Mouse (Mus musculus): ENCODE data around the gene Lrp10. TPM values are rescaled to one million over a fixed set of nuclear protein-coding genes. Genes with fewer than 3 reads are reported as not detected.
A peak's percentile ranks its signal among the peaks of the same experiment; 100 is the strongest.

Lrp10 gene
- total RNA-seq, 2 experiments from 2014 or later = 28.5 to 30.3 TPM

DNA sequence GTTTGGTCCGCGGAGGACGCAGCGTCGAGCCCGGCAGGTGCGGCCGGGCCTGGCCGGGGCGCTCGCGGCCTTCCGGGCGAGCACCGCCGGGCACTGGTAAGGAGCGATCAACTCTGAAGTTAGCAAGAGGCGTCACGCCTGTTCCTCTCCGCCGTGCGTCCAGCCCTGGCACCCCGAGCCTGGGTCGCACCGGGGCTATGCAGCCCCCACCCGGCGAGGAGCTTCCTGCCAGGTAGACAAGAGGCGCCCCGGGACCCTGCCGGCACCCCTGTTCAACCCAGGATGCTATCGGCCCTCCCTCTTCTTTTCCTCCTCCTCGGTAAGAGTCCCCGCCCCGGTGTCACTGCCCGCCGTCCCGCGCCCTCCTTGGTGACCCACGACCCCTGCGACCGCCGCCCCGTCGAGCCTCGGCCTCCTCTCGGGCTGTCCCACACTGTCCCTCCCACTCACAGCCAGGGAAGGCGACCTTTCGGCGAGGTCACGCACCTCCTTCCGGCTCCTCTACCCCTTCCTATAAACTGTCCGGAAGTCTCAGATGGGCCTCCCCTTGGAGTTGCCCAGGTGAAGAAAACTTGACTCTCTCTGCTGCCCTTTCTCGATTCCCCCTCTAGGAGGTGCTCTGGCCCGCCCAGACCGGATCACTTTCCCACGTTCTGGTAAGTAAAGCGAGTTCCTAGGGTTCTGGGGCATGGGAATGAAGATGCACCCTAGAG lies 512 bp downstream of the Lrp10 start:
- peak; percentile 24 to 53 for DNase-seq (ENCODE audit: low spot score in 2 of 2)
- Histone ChIP-seq H3K27ac (peak overlapping the region; percentile 87), H3K4me3 (peak overlapping the region; percentile 92)
- peak; percentile 80 for TF ChIP-seq CTCF (conservative IDR thresholded peaks at IDR 0.05)

DNA sequence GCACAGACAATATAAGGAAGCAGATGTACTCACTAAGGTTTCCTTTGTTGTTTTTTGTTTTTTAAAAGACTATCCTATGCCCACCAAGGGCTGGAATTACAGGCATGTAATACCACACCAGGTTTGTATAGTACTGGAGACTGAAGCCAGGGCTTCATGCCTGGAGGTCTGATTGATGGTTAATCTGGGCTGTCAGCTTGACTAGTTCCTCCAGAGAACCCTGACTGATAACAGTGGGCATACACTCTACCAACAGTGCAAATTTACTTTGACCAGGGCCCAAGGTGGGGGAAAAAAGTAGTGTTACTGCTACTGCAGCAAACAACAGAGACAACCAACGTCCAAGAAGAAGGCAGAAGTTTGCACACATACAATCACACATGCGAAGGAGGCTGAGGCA lies 7.5 kb downstream of the Lrp10 start:
- H3K4me3 ChIP-seq = no peak overlapping the region
- DNase-seq (ENCODE audit: low spot score in 2 of 2) = no peak
- no peak for TF ChIP-seq CTCF (conservative IDR thresholded peaks at IDR 0.05)
- H3K27ac ChIP-seq = no peak overlapping the region

DNA sequence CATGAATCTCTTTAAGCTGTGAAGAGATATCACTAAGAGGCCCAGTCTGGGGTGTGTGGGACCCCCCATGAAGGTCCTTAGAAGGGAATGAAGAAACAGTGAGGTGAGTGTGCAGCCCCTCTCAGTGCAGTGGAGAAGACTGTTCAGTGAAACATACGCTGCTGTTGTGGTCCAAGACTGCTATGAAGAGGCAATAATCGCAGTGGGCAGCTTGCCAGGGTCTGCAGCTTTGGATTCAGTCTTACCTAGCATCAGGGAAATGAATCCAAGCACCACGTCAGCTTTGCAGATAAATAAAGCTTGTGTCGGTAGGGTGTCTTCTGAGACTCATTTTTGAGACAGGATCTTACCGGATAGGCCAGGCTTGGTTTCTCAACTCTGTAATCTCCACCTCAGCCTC lies 8.7 kb downstream of the Lrp10 start:
- no peak for DNase-seq (ENCODE audit: low spot score in 2 of 2)
- no peak for TF ChIP-seq CTCF (conservative IDR thresholded peaks at IDR 0.05)
- no peak overlapping the region for H3K4me3 ChIP-seq
- no peak overlapping the region for H3K27ac ChIP-seq

DNA sequence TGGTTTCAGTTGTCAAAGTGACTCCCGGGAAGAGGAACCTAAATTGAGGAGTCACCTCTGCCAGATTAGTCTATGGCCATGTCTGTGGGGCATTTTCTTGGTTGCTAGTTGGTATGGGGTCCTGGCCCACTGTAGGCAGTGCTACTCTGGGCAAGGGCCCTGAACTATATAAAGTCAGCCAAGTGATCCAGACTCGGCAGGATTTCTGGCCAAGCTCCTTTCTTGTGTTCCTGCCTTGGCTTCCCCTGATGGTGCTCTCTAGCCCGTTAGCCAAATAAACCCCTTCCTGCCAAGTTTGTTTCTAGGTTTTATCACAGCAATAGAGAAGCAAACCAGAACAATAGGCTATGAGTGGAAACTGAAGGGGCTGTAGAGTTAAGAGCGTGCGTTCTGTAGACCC lies 10.8 kb downstream of the Lrp10 start:
- no peak for DNase-seq (ENCODE audit: low spot score in 2 of 2)
- H3K4me3 ChIP-seq = no peak overlapping the region
- H3K27ac ChIP-seq = no peak overlapping the region
- TF ChIP-seq CTCF (conservative IDR thresholded peaks at IDR 0.05) = no peak

DNA sequence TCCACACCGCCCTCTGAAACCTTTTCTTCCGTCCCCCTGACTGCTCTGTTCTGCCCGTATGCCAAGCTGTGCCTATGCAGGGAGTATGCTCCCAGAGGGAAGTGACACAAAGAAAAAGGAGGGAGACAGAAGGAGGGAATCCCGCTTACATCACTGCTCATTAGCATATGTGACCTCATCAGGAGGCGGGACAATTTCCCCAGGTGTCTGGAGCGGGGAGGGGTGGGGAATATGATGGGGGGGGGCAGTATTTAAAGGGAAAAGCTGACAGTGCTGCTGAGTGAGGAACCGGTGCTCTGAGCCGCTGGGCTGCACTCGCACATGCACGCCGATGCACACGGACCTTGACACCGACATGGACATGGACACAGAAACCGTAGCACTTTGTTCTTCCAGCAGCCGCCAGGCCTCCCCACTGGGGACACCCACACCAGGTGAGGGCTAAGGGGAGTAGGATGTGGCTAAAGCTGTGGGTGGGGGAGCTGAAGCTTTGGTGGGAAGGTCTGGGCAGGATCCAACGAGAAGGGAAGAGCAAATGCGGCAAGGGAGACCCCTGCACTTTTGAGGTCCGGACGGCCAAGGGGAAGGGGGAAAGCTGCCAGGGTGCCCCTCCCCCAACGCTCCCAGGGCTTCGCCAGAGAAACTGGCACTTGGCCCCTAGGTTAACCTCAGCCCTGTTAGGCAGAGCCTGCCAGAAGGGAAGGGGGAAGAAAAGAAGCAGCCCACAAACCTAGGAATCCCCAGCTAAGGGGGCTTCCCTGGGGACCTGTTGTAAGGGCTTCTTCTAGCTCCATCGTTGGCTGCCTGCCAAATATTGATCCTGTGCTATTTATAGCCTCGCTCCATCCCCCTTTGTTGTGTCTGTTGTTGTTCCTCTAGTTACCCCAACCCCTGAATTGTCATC lies 12.3 kb downstream of the Lrp10 start, which contains the start of gene Rem2:
Rem2 (plus strand) TSS at position 160 of the 904 bp plus-strand sequence.
- peak within 1 kb of the TSS; percentile 67 for H3K4me3 ChIP-seq
- peak within 1 kb of the TSS; percentile 80 for H3K27ac ChIP-seq
- no peak for TF ChIP-seq CTCF (conservative IDR thresholded peaks at IDR 0.05)
- peak; percentile 70 to 82 for DNase-seq (ENCODE audit: low spot score in 2 of 2)

DNA sequence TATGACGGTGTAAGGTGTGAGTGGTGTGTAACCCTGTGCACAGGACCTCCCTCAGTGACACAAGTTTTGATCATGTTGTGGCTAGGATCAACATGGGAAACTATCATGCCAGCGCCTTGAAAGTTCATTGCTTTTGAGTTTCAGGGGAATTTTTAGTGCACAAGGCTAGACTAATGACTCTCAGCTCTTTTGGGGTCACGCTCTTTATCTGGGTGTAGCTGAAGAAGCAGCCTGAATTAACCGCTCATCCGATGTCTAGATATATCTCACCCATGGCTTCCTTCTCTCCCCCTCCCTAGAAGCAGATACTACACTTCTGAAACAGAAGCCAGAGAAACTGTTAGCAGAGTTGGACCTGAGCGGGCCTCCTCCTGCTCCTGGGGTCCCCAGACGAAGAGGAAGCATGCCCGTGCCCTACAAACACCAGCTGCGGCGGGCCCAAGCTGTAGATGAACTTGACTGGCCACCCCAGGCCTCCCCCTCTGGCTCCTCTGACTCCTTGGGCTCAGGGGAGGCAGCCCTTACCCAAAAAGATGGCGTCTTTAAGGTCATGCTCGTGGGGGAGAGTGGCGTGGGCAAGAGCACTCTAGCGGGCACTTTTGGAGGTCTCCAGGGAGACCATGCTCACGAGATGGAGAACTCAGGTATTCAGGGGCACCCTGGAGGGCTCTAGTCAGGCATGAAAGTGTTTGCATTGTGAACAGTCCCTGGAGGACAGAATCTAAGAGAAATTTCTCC lies 13.4 kb downstream of the Lrp10 start:
- Histone ChIP-seq H3K27ac (no peak overlapping the region), H3K4me3 (peak overlapping the region; percentile 67; the same call in 1 of the 2 replicates)
- no peak for TF ChIP-seq CTCF (conservative IDR thresholded peaks at IDR 0.05)
- DNase-seq (ENCODE audit: low spot score in 2 of 2) = no peak

DNA sequence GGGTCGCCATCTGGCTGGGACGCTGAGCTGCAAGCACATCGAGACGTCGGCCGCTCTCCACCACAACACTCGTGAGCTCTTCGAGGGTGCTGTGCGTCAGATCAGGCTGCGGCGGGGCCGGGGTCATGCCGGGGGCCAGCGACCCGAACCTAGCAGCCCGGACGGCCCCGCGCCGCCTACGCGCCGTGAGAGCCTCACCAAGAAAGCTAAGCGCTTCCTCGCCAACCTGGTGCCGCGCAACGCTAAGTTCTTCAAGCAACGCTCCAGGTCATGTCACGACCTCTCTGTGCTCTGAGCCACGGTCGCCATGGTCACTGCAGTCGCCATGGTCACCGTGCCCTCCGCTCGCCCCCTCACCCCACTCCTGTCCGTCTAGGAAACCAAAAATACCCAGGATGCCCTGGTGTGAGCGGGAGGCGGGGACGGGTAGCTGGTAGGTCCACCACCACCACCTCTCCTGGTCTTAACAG lies 15.5 kb downstream of the Lrp10 start:
- no peak for DNase-seq (ENCODE audit: low spot score in 2 of 2)

DNA sequence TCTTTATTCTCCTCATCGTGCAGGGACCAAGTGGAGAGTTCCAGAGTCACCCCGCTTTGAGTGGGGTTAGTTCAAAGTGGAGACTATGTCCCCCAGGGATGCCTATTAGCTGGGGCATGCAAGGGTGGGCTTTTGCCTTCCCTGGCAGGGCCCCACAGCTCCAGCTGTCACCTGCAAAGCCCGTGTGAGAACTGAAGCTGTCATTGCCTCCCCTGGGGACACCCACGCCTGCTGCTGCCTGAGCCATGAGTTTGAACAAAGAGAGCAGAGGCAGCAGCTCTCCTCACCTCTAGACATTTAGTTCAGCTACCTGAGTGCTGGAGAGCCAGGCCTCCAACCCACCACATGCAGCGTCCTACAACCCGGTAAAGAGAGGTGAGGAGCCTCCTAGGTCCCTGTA lies 16.7 kb downstream of the Lrp10 start:
- TF ChIP-seq CTCF (conservative IDR thresholded peaks at IDR 0.05) = no peak
- Histone ChIP-seq H3K27ac (peak overlapping the region; percentile 36; the same call in 1 of the 2 replicates), H3K4me3 (no peak overlapping the region)
- DNase-seq (ENCODE audit: low spot score in 2 of 2) = no peak

More for the DNA sequence above, 15.5 kb downstream of the Lrp10 start:
- Histone ChIP-seq H3K4me3 (peak overlapping the region; percentile 30; the same call in 1 of the 2 replicates), H3K27ac (peak overlapping the region; percentile 56; the same call in 1 of the 2 replicates)
- TF ChIP-seq CTCF (conservative IDR thresholded peaks at IDR 0.05) = no peak

DNA sequence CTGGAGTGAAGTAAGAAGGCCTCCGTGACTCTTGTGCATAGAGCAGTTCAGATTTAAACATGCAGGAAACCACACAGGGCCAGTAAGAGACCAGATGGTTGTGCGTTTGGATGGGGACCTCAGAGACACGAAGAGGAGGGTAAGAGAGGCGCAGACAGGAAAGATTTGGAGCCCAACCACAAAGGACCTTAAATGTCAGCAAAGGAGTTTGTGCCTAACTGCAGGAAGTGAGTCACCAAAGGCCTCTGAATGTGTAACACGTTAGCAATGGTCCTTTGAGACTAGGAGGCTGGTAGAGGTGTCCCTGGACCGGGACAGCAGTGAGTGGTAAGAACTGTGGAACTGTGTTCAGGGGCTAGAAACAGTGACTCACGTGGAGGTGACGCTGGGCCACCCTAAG lies 17.5 kb downstream of the Lrp10 start:
- Histone ChIP-seq H3K4me3 (no peak overlapping the region), H3K27ac (peak overlapping the region; percentile 36; the same call in 1 of the 2 replicates)
- no peak for TF ChIP-seq CTCF (conservative IDR thresholded peaks at IDR 0.05)
- no peak for DNase-seq (ENCODE audit: low spot score in 2 of 2)

DNA sequence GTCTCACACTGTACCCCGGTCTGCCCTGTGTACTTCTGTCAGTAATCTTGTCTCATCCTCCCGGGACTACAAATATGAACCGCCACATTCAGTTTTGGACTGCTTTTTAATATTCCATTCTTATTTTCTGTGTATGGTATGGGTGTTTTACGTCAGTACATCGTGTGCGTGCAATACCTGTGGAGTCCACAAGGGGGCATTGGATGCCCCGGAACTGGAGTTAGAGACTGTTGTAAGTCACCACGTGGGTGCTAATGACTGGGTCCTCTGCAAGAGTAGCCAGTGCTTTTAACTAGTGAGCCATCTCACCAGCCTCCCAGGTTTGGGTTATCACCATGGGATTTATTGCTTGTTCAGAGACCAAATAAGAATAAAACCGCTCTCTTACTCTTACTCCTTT lies 18.6 kb downstream of the Lrp10 start:
- H3K4me3 ChIP-seq = no peak overlapping the region
- no peak for DNase-seq (ENCODE audit: low spot score in 2 of 2)
- peak; percentile 82 for TF ChIP-seq CTCF (conservative IDR thresholded peaks at IDR 0.05)
- H3K27ac ChIP-seq = no peak overlapping the region

DNA sequence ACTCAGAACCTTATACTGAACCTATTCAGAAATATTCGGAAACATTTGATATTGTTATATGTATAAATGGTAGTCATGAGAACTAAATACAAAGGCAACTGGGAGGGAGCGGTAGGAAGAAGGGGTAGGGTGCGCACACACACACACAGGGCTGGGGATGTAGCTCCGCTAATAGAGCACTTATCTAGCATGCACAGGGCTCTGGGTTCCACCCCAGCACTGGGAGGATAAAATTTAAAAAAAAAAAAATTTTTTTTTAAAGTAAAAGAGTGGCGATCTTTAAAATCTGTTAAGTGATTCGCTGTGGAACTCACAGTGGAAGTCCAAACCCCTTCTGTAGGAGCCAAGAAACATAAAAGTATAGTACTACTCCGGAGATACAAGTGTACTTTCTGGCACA lies 22.0 kb downstream of the Lrp10 start:
- DNase-seq (ENCODE audit: low spot score in 2 of 2) = no peak
- no peak for TF ChIP-seq CTCF (conservative IDR thresholded peaks at IDR 0.05)
- Histone ChIP-seq H3K4me3 (no peak overlapping the region), H3K27ac (no peak overlapping the region; the same call in 1 of the 2 replicates)

DNA sequence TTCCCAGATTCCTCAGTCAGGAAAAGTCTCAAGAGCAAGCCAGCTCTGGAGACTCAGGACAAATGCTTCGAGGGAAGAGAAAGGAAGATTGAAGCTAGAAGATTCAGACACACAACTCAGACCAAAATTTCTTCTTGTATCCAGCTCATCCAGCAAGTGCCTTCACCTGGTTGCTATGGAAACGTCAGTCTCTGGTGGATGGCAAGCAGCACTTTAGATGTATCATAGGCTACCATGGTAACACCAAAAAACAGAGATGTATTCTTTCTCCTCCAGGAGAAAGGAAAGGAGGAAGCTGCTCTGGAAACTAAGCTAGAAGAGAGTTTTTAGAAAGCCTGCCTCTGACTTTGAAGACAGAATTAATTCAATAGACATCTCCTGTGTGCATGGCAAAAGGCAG lies 23.8 kb downstream of the Lrp10 start:
- Histone ChIP-seq H3K27ac (no peak overlapping the region), H3K4me3 (no peak overlapping the region)
- DNase-seq (ENCODE audit: low spot score in 2 of 2) = no peak
- TF ChIP-seq CTCF (conservative IDR thresholded peaks at IDR 0.05) = no peak
